Mouse (Mus musculus) forebrain, embryonic 11.5 days (tissue): ENCODE data around the gene Eci1. TPM values are rescaled to one million over a fixed set of nuclear protein-coding genes. Genes with fewer than 3 reads are reported as not detected.

Source experiments
- ATAC-seq: fragments of 200-750 bp; cut with Nextera tagmentation; replicated peaks from 2 replicates; pipeline ENCODE4 v1.8.0; 2017; ENCODE audit warnings: moderate TSS enrichment; ENCODE audit not compliant: low FRiP score
- DNase-seq: peaks from one replicate; pipeline ENCODE4 v3.0.0-alpha.2; 2017; ENCODE audit warnings: low spot score
- H3K27ac ChIP-seq: fragments of 300-500 bp; sonication (generic); 2 replicates; pipeline ENCODE4 v1.5.1; 2014; ENCODE audit warnings: low read depth, low read length
- H3K27me3 ChIP-seq: fragments of 300-500 bp; sonication (generic); 2 replicates; pipeline ENCODE4 v1.6.1; 2014; ENCODE audit warnings: mild to moderate bottlenecking, low read length, mixed read lengths; ENCODE audit not compliant: control insufficient read depth, insufficient read depth
- H3K36me3 ChIP-seq: fragments of 300-500 bp; sonication (generic); 2 replicates; pipeline ENCODE4 v1.6.1; 2014; ENCODE audit warnings: mild to moderate bottlenecking, low read length, moderate library complexity, mixed read lengths; ENCODE audit not compliant: control insufficient read depth, insufficient read depth
- H3K4me1 ChIP-seq: fragments of 300-500 bp; sonication (generic); replicated peaks from 2 replicates; pipeline ENCODE4 v1.6.1; 2014; ENCODE audit warnings: low read length, mixed read lengths; ENCODE audit not compliant: control insufficient read depth, insufficient read depth
- H3K4me2 ChIP-seq: fragments of 300-500 bp; sonication (generic); 2 replicates; pipeline ENCODE4 v1.6.1; 2014; ENCODE audit warnings: low read depth, mild to moderate bottlenecking, low read length, moderate library complexity, mixed read lengths; ENCODE audit not compliant: severe bottlenecking
- H3K4me3 ChIP-seq: fragments of 300-500 bp; sonication (generic); 2 replicates; pipeline ENCODE4 v1.5.1; 2014; ENCODE audit warnings: low read depth, low read length
- H3K9ac ChIP-seq: fragments of 300-500 bp; sonication (generic); 2 replicates; pipeline ENCODE4 v1.6.1; 2014; ENCODE audit warnings: low read length
- H3K9me3 ChIP-seq: fragments of 300-500 bp; sonication (generic); 2 replicates; pipeline ENCODE4 v1.6.1; 2016; ENCODE audit warnings: low read length, mixed read lengths; ENCODE audit not compliant: control insufficient read depth
- WGBS: fragments of 180-500 bp; shearing (Covaris S2); extraction: QIAGEN DNeasy Blood & Tissue Kit; methylation state at CpG from one replicate; pipeline ENCODE4 v1.1.7; 2014; 5-methylcytosine and 5-hydroxymethylcytosine counted together
- polyA plus RNA-seq: library from polyadenylated mRNA; unstranded; fragments of >200 nt; fragmentation: Nextera tagmentation; extraction: Ambion mirVana; gene quantifications from 2 replicates; pipeline ENCODE4 v1.2.1, GENCODE M21; 2014

The Eci1 gene
- polyA plus RNA-seq, 1 experiment from 2014 or later = 68.7 TPM

DNA sequence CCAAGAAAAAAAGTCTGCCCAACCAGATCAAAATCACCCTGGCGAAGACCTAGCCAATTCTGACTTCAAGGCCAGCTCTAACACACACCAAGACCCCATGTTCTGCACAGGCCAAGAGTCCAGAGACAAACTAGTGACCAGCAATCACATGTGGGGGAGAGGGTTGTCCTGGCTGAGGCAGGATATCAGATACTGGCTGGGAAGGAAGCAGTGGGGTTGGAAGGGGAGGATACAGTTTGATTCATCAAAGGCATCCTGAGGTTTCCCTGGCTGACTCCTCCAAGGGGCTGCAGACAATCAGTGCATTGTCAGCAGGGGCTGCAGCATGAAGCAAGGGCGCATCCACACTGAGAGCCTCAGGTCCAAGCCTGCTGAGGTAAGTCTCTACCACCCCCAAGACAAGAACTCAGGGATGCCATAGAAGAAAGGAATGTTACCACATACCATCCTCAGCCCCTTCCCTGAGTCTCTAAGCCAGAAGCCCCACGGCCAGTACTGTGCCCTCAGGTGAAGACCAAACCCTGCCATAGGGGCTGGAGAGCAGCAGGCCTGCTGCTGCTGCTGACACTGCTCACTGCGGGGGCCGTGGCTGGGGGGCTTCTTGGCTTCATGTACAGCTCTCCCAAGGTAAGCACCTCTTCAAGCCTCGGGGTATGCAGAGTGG lies 47.3 kb downstream of the Eci1 start, which contains the start of gene Bricd5:
TSS of gene Bricd5 (plus strand) at position 273 of the 664 bp plus-strand sequence.
- peaks cover 5% of the 10 kb centered on the region; the same call in 1 of the 2 replicates for H3K36me3 ChIP-seq

DNA sequence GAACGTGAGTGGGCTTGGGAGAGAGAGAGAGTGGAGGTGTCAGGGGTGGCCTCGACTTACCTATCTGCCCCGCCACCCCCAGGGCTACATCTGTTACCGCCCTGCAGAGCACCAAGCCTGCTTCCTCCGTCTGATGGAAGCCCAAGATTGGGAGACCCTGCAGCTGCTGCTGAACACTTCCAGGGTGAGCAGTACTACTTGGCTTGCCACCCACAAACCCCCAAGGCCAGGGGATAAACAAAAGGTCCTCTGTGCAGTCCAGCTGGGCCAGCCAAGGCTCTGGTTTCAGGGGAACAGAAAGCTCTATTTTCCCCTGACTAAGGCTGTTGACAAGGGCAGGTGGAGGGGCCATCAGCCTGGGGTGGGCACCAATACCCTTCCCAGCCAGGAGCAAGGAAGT lies 48.1 kb downstream of the Eci1 start:
- Histone ChIP-seq H3K4me1 (peaks cover 14% of the 10 kb centered on the region), H3K27me3 (no peaks in the 10 kb centered on the region), H3K9ac (no peak overlapping the region), H3K36me3 (peaks cover 5% of the 10 kb centered on the region; the same call in 1 of the 2 replicates), H3K4me2 (no peak overlapping the region), H3K27ac (no peak overlapping the region), H3K4me3 (no peak overlapping the region), H3K9me3 (no peaks in the 10 kb centered on the region)
- WGBS = 85% methylated on average over 5 of the region's 5 CpGs
- no peak for ATAC-seq
- DNase-seq = no peak

More for the DNA sequence above, 47.3 kb downstream of the Eci1 start, which contains the start of gene Bricd5:
- DNase-seq (no peak), ATAC-seq (no peak)
- WGBS = 72% methylated on average over 6 of the region's 6 CpGs
- H3K27me3 ChIP-seq = no peaks in the 10 kb centered on the region
- no peak within 1 kb of the TSS for H3K9ac ChIP-seq
- H3K27ac ChIP-seq = no peak within 1 kb of the TSS
- peaks cover 14% of the 10 kb centered on the region for H3K4me1 ChIP-seq
- no peaks in the 10 kb centered on the region for H3K9me3 ChIP-seq
- no peak within 1 kb of the TSS for H3K4me2 ChIP-seq
- H3K4me3 ChIP-seq = peak within 1 kb of the TSS; percentile 90; the same call in 1 of the 2 replicates

DNA sequence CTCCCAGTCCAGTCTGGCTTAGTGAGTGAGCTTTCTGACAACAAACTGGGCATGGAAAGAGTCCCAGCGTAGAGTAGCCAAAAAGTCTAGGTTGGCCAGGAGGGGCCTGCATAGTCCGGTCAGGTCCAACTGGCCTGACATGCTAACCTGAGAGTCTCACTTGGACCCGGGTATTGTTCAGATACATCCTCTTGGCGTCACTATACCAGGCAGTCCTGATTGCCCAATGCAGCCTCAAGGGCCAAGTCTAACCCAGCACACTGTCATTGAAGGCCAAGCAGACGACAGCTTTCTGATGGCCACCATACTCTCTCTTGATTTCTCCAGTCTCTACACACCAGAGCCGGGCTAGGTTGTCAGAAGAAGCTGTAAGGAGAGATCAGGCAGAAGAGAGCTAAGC lies 49.1 kb downstream of the Eci1 start:
- no peak overlapping the region for H3K4me2 ChIP-seq
- DNase-seq (no peak), ATAC-seq (no peak)
- no peaks in the 10 kb centered on the region for H3K9me3 ChIP-seq
- no peak overlapping the region for H3K4me3 ChIP-seq
- peaks cover 5% of the 10 kb centered on the region; the same call in 1 of the 2 replicates for H3K36me3 ChIP-seq
- H3K4me1 ChIP-seq = peaks cover 14% of the 10 kb centered on the region
- 93% methylated on average over 6 of the region's 6 CpGs for WGBS
- H3K27ac ChIP-seq = no peak overlapping the region
- no peak overlapping the region for H3K9ac ChIP-seq
- no peaks in the 10 kb centered on the region for H3K27me3 ChIP-seq

DNA sequence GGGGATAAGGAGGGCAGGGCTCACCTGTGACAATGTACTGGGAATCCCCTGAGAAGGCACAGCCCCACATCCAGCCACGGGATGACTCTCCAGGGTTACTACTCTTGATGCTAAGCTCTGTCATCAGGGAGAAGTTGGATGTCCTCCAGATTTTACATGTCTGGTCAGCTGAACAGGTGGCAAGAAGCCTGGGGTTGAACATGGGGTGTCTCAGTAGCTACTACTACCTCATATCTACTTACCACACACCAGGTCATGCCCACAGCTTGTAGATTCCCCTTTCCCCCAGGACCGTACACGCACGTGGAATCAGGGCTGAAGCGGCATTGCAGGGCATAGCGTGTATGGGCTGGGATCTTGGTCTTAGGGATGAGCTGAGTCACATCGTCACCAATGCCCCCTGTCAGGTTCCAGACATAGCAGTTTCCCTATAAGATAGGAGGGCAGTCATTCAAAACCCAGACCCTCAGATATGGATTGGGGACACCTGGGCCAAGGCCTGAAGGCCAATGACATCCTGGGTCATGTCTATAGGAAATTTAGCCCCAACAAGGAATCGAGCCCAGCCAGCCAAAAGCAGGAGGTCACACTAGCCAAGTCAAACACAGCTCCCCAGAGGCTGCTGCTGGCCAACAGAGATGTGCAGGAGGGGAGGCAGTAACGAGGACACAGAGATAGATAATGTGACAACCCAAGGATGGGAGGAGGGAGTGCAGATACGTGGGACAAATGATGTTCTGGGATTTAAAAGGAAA lies 49.8 kb downstream of the Eci1 start:
- Histone ChIP-seq H3K9ac (no peak overlapping the region), H3K36me3 (peaks cover 5% of the 10 kb centered on the region; the same call in 1 of the 2 replicates), H3K9me3 (no peaks in the 10 kb centered on the region), H3K4me2 (no peak overlapping the region), H3K4me1 (peaks cover 14% of the 10 kb centered on the region), H3K27ac (no peak overlapping the region), H3K4me3 (no peak overlapping the region), H3K27me3 (no peaks in the 10 kb centered on the region)
- ATAC-seq (no peak), DNase-seq (no peak)
- whole genome bisulfite sequencing = 92% methylated on average over 10 of the region's 10 CpGs

DNA sequence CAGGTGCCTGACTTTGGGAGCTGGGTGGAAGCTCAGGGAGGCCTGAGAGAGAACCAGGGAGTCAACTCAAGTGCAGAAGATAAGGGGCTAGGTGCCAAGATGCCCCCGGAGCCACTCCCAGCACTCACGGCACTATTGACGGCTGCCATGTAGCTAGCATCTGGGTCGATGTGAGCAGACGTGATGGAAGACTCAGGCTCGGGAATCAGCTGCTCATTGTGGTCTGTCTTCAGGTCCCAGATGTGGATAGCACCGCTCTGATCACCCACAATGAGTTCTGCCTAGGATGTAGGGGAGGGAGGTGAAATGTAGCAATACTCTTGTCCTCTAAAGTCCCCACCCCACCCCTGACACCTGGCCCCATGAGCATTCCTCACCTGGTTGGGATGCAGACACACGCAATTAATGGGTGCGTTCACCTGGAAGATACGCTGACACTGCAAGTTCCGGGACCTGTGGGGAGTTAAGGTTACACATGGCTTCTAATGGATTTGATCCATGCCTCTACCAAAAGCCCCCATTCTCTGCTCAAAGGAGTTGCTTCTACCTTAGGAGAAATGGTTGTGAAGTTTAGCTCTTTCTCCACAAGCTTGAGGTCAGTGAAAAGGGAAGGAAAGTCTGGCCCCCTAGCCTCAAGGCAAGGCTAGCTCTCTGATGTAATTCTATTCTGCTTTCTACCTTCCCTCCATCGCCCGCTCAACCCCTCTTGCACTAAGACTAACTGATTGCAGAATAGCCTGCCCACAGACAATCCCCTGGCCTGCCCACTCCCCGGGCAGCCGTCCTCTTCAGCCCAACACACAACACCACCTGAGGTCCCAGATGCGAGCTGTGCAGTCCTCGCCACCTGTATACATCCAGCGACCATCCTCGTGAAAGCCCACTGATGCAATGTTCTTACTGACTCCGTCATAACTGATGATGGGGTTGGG lies 50.9 kb downstream of the Eci1 start:
- no peak overlapping the region for H3K9ac ChIP-seq
- DNase-seq (no peak), ATAC-seq (no peak)
- H3K9me3 ChIP-seq = no peaks in the 10 kb centered on the region
- 92% methylated on average over 20 of the region's 20 CpGs for WGBS
- peaks cover 7% of the 10 kb centered on the region for H3K4me1 ChIP-seq
- peak overlapping the region; percentile 53; the same call in 1 of the 2 replicates for H3K4me2 ChIP-seq
- H3K27me3 ChIP-seq = no peaks in the 10 kb centered on the region
- no peak overlapping the region for H3K27ac ChIP-seq
- peaks cover 5% of the 10 kb centered on the region; the same call in 1 of the 2 replicates for H3K36me3 ChIP-seq
- no peak overlapping the region for H3K4me3 ChIP-seq

DNA sequence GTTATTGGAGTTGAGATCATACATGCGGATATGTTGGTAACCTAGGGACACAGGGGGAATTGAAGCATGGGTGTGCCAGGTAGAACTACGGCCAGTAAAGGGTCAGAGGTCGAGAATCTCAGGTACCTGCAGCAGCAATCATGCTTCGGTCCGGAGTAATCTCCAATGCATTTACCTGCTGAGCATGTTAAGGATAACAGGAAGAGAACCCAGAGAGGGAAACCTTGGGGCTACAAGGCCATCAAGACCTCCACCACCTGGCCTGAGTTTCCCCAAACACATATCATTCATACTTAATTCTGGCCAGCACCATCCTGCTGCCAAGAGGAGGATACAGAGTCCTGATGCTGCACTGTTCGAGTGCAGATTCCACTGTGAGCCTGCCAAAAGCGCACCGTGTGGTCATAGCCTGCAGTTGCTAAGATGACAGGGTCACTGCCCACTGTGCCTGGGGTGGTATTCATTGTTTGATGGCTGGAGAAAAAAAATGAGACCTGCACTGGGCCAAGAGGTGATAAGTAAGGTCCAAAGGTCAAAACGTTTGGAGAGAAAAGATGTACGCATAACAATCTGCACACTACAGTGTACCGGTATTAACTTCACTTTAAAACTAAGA lies 51.7 kb downstream of the Eci1 start:
- Histone ChIP-seq H3K4me1 (peaks cover 5% of the 10 kb centered on the region), H3K4me3 (peak overlapping the region; percentile 75), H3K9me3 (no peaks in the 10 kb centered on the region), H3K36me3 (peaks cover 5% of the 10 kb centered on the region; the same call in 1 of the 2 replicates), H3K27me3 (no peaks in the 10 kb centered on the region), H3K27ac (no peak overlapping the region), H3K4me2 (peak overlapping the region; percentile 53), H3K9ac (peak overlapping the region; percentile 89)
- ATAC-seq = peak; percentile 28
- no peak for DNase-seq
- WGBS = 51% methylated on average over 11 of the region's 11 CpGs

DNA sequence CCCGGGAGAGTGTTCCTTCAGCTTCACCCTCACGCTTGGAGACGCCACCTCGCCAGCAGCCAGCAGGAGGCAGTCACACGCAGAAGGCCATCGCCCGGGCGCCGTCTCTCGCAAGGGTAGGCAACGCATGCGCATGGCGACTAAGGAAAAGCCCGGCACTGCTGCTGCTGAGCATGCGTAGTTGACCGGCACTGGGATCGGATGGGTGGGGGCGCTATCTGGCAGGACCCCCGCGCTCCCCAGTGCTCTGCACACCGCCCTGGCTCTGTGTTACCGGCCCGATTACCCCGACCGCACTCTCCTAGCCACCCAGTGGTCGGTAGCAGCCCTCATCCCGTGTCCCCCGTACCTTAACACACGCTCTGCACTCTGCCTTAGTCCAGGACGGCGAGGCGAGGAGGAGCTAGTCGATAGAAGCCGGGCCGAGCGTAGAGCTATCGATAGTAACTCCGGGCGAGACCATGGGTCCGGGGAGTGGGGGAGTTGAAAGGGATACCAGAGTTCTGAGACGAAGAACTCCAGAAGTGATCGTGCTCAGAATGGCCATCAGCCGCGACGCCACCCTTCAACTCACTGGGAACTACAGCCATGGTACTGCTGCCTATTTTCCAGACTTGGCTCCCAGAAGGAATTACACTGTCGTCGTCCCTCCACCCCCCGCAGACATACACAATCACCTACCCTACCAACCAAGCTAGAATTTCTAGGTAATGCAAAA lies 52.4 kb downstream of the Eci1 start, which contains the start of gene Mlst8:
TSS of gene Mlst8 (minus strand) at position 416 of the 718 bp plus-strand sequence.
- peaks cover 5% of the 10 kb centered on the region; the same call in 1 of the 2 replicates for H3K36me3 ChIP-seq
- under 1% methylated on average over 48 of the region's 48 CpGs for WGBS
- peaks cover 5% of the 10 kb centered on the region for H3K4me1 ChIP-seq
- H3K4me2 ChIP-seq = peak within 1 kb of the TSS; percentile 53
- H3K9ac ChIP-seq = peak within 1 kb of the TSS; percentile 89
- DNase-seq = peak; percentile 99
- H3K27ac ChIP-seq = peak within 1 kb of the TSS; percentile 94
- no peaks in the 10 kb centered on the region for H3K27me3 ChIP-seq
- peak; percentile 91 for ATAC-seq
- H3K4me3 ChIP-seq = peak within 1 kb of the TSS; percentile 75
- no peaks in the 10 kb centered on the region for H3K9me3 ChIP-seq
